Mouse (Mus musculus): ENCODE results near the gene Mtx3. TPM values are rescaled to one million over a fixed set of nuclear protein-coding genes. Genes with fewer than 3 reads are reported as not detected.
"Not testable (repeated sequence)": the region's sequence is repeated elsewhere in the genome, so short reads cannot be mapped to it uniquely, and the experiment has no call there.

Mtx3 gene
- total RNA-seq (2021): 1 to 10 TPM; 4.7 to 6.1 TPM
- long read RNA-seq, experiment 1, partial matches to known transcripts: 0 of 1 reads
- long read RNA-seq, experiment 1, other reads (novel, unspliced or antisense): 1 of 1 reads
- long read RNA-seq, experiment 2: 0 reads

DNA sequence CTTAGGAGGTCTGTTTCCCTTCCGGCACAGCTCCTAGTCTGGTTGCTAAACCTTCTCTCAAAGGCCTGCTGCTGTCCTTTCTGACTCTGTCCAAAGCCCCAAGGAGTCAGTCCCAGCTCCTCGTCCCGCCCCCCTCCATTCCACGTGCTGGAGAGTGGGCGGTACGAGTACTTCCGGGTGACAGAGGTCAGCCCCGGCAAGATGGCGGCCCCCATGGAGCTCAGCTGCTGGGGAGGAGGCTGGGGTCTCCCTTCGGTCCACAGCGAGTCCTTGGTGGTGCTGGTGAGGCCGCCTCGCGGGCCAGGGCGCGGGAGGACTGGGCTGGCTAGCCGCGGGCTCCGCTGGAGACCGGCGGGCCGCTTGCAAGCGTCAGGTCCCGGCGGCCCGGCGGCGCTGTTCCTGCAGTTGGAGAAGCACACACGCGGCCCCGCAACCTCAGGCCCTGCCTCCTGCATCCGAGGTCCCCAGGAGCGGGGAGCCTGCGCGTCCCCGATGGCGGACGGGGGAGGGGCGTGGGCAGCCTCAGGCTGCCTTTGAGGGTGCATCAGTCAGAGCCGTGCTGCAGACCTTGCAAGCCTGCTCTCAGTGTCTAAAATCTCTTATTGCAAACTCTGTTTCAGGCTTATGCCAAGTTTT lies at the start of gene Mtx3:
Gene Mtx3 (plus strand): TSS at position 175 of the 636 bp plus-strand sequence.
- peak; percentile 88 for DNase-seq
- intact Hi-C loops (cut with DNase I; ENCODE audit: low total_unique reads): no loop called here

DNA sequence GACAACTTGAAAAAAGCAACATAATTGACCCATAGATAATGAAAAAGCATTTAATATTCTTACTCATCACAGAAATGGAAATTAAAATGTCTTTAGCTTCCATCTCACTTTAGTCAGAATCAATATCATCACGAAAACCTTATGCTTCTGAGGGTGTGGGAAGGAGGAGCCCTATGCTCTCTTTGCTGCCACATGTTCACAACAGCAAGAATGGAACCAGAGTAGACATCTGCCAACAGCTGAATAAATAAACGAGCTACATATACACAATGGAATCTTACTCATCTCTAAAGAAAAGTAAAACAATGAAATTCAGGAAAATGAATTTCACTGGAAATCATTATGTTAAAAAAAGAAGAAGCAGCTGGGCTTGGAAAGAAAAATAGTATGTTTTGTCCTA lies 45.7 kb upstream of the Mtx3 start:
- DNase-seq: no peak
- intact Hi-C loops (cut with DNase I; ENCODE audit: low total_unique reads): no loop called here

DNA sequence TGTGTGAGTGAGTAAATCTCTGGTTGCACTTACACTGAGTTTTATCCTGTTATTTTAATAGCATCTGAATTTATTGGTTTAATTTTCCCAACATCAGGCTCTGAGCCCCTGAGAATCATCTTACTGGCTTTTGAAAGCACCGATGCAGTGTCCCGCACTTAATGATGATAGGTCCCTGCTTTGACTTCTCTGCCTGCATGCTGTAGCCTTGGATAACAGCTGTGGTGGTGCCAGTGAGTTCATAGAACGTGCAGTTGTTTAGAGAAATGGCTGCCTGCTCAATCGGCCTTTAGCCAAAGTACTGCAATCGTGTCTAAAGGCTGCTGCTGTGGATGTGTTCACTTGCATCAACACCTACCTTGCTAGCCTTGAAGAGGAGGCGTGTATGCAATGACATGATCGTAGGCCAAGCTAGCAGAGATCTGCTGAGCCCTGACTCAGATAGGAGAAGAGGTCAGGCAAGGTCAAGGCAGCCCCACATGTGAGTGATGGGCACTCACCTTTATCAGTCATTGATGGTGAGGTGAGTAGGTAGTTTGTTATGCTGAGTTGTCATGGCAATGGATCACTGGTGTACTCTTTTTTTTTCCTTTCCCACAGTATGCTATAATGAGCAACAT lies 45.1 kb upstream of the Mtx3 start:
- intact Hi-C loops (cut with DNase I; ENCODE audit: low total_unique reads): no loop called here
- no peak for DNase-seq

DNA sequence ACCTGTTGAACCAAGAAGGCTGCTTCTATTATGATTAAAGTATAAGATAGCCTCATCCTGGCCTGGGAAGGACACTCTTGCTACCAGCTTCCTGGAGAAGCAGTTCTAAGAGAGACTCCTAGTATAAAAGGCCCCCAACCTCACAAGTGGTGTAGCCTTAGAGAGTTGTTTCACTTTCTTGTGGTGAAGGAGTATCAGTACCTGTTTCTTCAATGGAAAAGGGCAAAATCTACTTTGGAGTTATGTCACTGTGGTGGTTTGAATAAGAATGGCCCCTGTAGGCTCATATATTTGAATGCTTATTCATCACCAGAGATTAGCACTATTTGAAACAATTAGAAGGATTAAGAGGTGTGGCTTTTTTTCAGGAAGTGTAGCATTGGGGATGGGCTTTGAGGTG lies 37.8 kb upstream of the Mtx3 start:
- intact Hi-C loops (cut with DNase I; ENCODE audit: low total_unique reads): no loop called here

DNA sequence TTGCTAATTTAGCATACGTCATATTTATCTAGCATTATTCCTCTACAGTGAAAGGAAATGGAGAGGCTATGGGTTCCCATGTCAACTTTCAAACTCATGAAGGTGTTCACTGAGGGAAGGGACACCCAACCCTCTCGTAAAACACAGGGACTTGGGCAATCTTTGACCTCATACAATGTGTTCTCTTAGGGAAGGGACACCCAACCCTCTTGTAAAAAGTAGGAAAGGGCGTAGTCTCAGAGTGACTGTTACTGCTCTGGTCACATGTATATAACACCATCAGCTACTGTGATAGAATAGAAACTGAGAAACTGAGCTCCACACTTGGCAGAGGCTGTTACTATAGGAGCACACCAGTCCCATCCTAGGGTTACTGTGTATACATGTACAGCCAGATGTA lies 36.7 kb upstream of the Mtx3 start:
- intact Hi-C loops (cut with DNase I; ENCODE audit: low total_unique reads): no loop called here
- no peak for DNase-seq

More for the DNA sequence above, 37.8 kb upstream of the Mtx3 start:
- no peak for DNase-seq

DNA sequence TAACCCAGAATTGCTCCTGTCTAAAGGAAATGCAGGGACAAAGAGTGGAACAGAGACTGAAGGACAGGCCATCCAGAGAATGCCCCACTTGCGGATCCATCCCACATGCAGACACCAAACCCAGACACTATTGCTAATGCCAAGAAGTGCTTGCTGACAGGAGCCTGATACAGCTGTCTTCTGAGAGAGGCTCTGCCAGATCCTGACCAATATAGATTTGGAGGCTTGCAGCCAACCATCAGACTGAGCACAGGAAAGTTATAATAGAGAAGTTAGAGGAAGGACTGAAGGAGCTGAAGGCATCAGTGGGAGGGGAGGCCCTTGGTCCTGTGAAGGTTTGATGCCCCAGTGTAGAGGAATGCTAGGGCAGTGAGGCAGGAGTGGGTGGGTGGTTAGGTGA lies 34.0 kb upstream of the Mtx3 start:
- DNase-seq; intact Hi-C loops (cut with DNase I; ENCODE audit: low total_unique reads): not testable (repeated sequence)

DNA sequence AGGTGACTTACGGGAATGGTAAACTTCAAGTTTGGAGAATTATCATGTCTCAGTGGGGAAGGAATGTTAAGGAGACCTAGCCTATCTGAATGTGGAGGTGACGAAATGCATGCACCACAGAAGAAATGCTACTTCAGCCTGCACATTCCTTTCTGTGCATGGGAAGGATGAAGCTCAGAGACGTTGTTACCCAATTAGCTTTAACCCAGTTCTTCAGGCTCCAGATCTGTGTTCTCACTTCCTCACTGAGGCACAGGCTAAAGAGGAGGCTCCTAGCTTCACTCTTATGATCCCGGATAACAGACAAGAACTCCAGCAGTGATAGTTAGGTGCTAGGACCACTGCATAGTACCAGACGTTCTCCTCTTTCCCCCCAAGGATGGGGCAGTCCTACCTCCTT lies 28.2 kb upstream of the Mtx3 start:
- intact Hi-C loops (cut with DNase I; ENCODE audit: low total_unique reads): no loop called here
- DNase-seq: no peak

DNA sequence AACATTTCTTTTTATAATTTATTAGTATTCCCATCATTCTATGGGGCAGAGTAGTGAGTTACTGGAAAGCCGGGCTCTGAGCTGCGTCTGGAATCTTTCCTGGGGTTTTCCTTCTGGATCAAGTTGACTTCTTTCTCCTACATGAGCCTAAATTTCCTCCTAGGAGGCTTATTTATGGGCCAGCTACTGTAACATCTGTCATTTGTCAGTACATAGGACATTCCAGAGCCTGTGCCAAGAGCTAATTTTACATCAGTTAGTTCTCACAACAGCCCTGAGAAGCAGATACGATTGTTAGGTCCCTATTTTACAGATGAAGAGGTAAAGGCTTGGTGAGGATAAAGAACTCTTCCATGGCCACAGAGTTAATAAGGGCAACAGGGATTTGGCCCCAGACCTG lies 27.2 kb upstream of the Mtx3 start:
- DNase-seq: no peak
- intact Hi-C loops (cut with DNase I; ENCODE audit: low total_unique reads): no loop called here

DNA sequence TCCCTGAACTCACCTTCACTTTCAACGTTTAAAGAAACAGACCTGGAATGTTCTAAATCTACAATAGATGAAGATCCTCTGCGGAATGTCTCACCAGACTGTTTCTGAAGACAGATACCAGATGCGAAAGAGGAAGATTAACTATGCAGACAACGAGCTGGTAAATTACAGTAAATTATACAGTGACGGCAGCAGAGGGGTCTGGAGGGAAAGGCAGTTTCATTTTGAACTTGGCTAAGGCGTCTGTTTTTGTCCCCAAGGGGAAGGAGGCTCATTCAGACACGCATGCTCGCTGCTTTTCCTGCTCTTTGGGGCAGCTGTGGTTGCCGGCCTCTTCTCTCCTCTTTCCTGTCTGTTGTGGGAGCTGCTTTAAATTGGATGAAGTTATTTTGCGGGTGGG lies 15.7 kb upstream of the Mtx3 start:
- intact Hi-C loops (cut with DNase I; ENCODE audit: low total_unique reads): no loop called here
- peak; percentile 29 for DNase-seq

DNA sequence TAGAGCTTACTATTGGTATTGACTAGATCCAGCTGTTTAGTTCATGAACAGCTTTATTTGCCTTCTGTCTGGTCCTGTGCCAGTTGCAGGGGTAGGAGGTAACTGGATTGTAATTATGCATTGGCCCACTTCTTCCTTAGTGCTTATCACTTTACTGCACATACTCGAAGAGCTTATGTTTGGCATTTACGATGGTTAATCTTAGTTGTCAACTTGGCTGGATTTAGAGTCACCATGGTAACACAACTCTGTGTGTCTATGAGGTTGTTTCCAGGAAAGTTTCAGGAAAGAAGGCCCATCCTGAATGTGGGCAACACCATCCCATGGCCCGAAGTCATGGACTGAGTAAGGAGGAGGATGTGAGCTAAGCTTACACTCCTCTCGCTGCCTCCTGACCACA lies 11.4 kb upstream of the Mtx3 start:
- no peak for DNase-seq
- intact Hi-C loops (cut with DNase I; ENCODE audit: low total_unique reads): no loop called here

DNA sequence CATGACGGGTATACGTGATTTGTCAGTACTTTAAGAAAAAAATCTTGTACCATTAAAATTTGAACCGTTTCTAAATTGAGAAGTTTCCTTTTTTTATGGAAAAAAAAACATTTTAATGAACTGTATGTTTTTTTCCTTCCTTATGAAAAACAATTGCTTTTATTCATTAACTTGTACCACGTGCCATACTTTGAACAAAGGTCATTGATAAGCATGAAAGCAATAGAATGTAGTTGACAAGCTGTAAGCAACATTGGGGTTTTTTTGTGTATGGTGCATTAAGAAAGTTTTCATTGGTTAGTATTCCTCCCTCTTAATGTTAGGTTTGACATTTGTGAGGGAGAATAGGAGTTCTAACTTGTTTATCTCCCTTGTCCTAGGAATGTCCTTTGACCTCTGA lies 1.9 kb downstream of the Mtx3 start:
- intact Hi-C loops (cut with DNase I; ENCODE audit: low total_unique reads): no loop called here
- no peak for DNase-seq

DNA sequence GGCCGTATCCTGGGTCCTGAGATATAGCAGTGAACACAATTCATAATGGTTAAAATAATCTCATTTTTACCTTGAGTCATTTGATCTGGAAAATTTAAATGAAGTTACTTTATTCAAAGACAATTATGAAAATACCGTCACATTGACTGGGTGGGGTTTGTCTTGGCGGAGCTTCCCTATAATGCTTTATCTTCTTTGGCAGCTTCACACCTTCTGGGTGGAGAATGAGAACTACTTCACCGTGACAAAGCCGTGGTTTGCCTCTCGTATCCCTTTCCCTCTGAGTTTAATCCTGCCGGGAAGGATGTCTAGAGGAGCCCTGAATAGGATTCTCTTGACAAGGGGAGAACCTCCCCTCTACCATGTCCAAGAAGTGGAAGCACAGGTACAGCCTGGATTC lies 2.8 kb downstream of the Mtx3 start:
- intact Hi-C loops (cut with DNase I; ENCODE audit: low total_unique reads): no loop called here
- no peak for DNase-seq

DNA sequence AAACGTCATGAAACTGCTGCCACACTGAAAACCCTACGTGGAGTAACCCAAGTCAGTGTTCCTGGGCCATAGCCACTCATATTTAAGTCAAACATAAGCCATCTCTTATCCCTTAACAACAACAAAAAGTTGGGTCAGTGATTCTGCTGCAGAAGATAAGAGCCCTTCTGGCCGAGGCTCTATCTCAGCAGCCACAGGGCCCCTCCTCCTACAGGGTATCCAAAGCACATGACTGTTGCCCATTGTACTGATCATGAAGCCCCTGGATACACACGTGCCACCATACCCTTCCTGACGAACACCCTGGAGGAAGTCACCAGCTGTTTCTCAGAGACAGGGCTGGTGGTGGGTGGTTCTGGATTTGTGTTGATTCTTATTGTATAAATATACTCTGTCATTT lies 3.4 kb downstream of the Mtx3 start:
- no peak for DNase-seq
- intact Hi-C loops (cut with DNase I; ENCODE audit: low total_unique reads): no loop called here

DNA sequence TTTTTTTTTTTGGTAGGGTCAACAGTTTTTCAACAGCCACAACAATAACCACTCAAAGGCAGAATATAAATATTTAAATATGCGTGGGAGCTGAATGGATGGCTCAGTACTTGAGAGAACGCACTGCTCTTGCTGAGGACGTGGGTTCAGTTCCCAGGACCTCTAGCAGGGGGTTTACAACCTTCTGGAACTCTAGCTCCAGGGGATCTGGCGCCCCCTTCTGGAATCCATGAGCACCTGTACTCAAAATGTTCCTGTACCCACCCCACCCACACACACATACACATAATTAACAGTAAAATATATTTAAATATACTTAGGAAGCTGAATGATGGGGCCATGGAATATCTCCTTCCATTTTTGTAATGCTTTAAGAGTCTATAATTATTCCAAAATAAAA lies 11.3 kb downstream of the Mtx3 start:
- DNase-seq: no peak
- intact Hi-C loops (cut with DNase I; ENCODE audit: low total_unique reads): no loop called here

DNA sequence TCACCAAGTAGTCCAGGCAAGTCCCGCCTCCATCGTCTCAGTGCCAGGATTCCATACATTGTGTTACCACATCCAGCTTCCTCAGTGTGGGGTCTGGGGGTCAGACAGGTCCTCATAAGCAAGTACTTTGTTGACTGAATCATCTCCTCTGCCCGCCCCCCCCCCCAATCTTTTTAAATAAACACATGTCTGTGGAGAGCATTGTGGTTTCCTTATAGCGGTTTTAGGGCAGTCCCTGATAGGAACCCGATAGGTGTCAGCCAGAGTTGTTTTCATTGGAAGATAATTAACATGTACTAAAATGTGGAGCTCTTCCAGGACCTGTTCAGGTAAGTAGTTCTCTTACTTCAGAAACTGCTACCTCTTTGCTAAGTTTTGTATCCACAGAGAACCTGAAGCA lies 14.2 kb downstream of the Mtx3 start:
- DNase-seq: no peak
- intact Hi-C loops (cut with DNase I; ENCODE audit: low total_unique reads): no loop called here

DNA sequence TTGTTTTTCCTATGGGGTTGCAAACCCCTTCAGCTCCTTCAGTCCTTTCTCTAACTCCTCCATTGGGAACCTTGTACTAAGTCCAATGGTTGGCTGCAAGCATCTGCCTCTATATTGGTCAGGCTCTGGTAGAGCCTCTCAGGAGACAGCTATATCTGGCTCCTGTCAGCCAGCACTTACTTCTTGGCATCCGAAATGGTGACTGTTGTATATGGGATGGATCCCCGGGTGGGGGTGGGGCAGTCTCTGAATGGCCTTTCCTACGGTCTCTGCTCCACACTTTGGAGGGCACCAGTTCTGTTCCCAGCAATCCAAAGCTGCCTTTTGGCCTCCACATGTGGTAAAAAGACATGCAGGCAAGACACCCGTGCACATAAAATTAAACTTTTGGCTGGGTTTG lies 15.4 kb downstream of the Mtx3 start:
- DNase-seq: no peak
- intact Hi-C loops (cut with DNase I; ENCODE audit: low total_unique reads): loop anchor here (5.0 kb wide), 1 partner anchor 108 kb away; no protein-coding TSS in a partner anchor

DNA sequence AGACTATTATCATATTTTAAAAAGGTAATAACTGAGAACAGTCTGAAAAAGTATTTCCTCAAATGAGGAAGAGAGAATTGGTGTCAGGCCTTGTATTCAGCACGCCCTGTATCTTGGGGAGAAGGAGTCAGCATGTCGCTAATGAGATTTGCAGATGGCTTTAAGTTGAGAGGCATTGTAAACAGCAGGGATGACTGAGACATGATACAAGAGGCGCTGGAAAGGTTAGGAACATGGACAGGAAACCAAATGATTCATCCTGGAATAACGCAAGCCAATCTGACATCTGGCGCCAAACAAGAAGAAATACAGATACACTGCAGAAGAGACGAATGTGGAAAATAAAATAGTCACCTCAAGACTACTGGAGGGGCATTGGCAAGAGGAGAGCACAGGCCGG lies 20.8 kb downstream of the Mtx3 start:
- intact Hi-C loops (cut with DNase I; ENCODE audit: low total_unique reads): no loop called here
- no peak for DNase-seq

DNA sequence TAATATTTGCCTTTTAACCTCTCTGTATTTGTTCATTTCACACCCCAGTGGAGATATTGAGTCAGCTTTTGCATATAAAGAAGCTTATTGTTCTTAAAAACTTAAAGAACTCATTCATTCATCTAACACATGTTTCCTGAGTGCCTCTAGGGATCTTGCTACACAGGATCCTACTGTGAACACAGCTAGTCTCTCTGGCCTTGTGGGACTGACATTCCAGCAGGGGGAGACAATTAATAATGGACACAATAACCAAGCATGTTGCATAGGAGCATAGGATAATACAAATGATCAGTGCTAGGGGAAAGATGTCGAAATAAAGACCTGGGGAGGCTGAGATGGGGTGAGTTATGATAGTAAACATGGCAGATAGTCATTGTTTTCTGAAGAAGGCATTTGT lies 22.1 kb downstream of the Mtx3 start:
- no peak for DNase-seq
- intact Hi-C loops (cut with DNase I; ENCODE audit: low total_unique reads): no loop called here

DNA sequence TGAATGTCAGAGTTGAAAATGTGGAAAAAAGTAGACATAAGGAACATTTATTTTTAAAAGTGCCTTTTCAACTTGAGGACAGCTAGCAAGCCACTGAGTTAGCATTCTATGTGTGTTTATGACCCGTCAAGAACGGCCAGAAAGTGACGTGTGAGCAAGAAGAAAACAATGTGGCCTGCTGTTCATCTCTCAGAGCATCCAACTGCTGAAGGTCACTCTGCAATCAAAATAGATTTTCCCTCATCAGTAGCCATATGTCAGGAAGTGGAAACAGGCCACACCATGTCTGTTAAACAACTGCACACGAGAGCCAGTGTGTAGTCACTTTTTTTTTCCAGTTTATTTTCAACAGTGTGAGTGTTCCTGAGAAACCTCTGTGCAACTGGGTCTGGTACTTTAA lies 35.0 kb downstream of the Mtx3 start:
- intact Hi-C loops (cut with DNase I; ENCODE audit: low total_unique reads): no loop called here
- no peak for DNase-seq

DNA sequence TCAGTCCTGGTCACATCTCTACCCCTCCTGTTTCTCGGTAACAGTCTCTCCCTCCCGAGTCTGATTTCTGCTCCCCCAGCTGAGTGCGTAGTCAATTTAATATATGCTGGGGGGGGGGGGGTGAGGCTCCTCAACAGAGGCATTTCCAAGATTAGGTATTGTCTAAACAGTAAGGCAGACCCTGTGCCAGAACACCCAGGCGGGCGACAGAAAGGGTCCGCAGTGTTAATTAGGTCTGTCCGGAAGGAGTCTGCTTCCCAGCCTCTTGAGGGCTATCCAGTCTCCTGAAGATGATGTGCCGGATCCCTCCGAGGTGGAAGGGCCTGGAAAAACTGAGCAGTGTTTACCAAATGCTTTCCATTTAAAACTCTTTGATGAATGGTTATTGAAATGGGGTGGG lies 35.4 kb downstream of the Mtx3 start:
- no peak for DNase-seq
- intact Hi-C loops (cut with DNase I; ENCODE audit: low total_unique reads): no loop called here

DNA sequence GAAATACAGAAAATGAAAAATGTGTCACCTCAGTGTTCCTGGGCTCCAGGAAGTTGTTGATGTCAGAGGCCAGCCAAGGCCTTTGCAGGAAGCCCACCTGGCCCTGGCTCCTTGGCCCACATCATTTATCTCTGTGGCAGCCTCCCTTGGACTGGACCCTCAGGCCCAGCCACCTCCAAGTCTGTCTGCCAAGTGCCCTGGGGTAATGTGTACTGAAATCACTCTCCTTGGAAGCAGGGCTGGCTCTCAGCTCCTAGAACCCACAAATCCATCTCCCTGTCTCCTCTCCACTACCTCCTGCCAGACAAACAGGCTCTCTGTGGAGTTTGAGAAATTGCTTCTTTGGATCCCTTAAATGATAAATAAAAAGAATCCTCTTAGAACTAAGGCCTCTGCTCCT lies 36.0 kb downstream of the Mtx3 start:
- intact Hi-C loops (cut with DNase I; ENCODE audit: low total_unique reads): no loop called here
- DNase-seq: no peak
